Mouse (Mus musculus) midbrain, embryonic 13.5 days (tissue): ENCODE results near the gene Pxmp2. TPM values are rescaled to one million over a fixed set of nuclear protein-coding genes. Genes with fewer than 3 reads are reported as not detected.

Experiments used
- ATAC-seq: fragments of 200-750 bp; cut with Nextera tagmentation; 2 replicates; pipeline ENCODE4 v1.8.0; 2017; ENCODE audit warnings: mild to moderate bottlenecking, moderate TSS enrichment, moderate library complexity
- H3K27ac ChIP-seq: fragments of 300-500 bp; sonication (generic); 2 replicates; pipeline ENCODE4 v1.5.1; 2015; ENCODE audit warnings: inconsistent platforms, mild to moderate bottlenecking, moderate library complexity
- H3K27me3 ChIP-seq: fragments of 300-500 bp; sonication (generic); 2 replicates; pipeline ENCODE4 v1.6.1; 2015; ENCODE audit warnings: mild to moderate bottlenecking, inconsistent platforms
- H3K36me3 ChIP-seq: fragments of 300-500 bp; sonication (generic); 2 replicates; pipeline ENCODE4 v1.6.1; 2015; ENCODE audit warnings: mild to moderate bottlenecking, inconsistent platforms
- H3K4me1 ChIP-seq: fragments of 300-500 bp; sonication (generic); replicated peaks from 2 replicates; pipeline ENCODE4 v1.6.1; 2015; ENCODE audit warnings: inconsistent platforms
- H3K4me2 ChIP-seq: fragments of 300-500 bp; sonication (generic); replicated peaks from 2 replicates; pipeline ENCODE4 v1.6.1; 2015; ENCODE audit warnings: moderate library complexity, mild to moderate bottlenecking, inconsistent platforms
- H3K4me3 ChIP-seq: fragments of 300-500 bp; sonication (generic); replicated peaks from 2 replicates; pipeline ENCODE4 v1.5.1; 2015; ENCODE audit warnings: mild to moderate bottlenecking, inconsistent platforms
- H3K9ac ChIP-seq: fragments of 300-500 bp; sonication (generic); replicated peaks from 2 replicates; pipeline ENCODE4 v1.6.1; 2015; ENCODE audit warnings: mild to moderate bottlenecking, inconsistent platforms
- H3K9me3 ChIP-seq: fragments of 300-500 bp; sonication (generic); 2 replicates; pipeline ENCODE4 v1.6.1; 2016; ENCODE audit warnings: mild to moderate bottlenecking, inconsistent platforms
- WGBS: fragments of 180-500 bp; shearing (Covaris S2); methylation state at CpG from one replicate; pipeline ENCODE4 v1.1.7; 2015; 5-methylcytosine and 5-hydroxymethylcytosine counted together
- polyA plus RNA-seq: library from polyadenylated mRNA; unstranded; fragments of >200 nt; fragmentation: Nextera tagmentation; extraction: Ambion mirVana; gene quantifications from 2 replicates; pipeline ENCODE4 v1.2.1, GENCODE M21; 2015

Gene Pxmp2
- polyA plus RNA-seq, 1 experiment from 2014 or later: 9.2 TPM

GRCm38 (mm10) chr5:110276910-110277309 is 9.1 kb downstream of the Pxmp2 start:
- no peaks in the 10 kb centered on the region for H3K9me3 ChIP-seq
- H3K9ac ChIP-seq: no peak overlapping the region
- no peaks in the 10 kb centered on the region for H3K36me3 ChIP-seq
- 92% methylated on average over 1 of the region's 1 CpGs for WGBS
- no peaks in the 10 kb centered on the region for H3K27me3 ChIP-seq
- H3K27ac ChIP-seq: no peak overlapping the region
- H3K4me1 ChIP-seq: no peaks in the 10 kb centered on the region
- peak; percentile 45; the same call in 1 of the 2 replicates for ATAC-seq
- H3K4me3 ChIP-seq: no peak overlapping the region
- H3K4me2 ChIP-seq: no peak overlapping the region

- Histone ChIP-seq H3K9ac (no peak overlapping the region), H3K9me3 (no peaks in the 10 kb centered on the region), H3K36me3 (no peaks in the 10 kb centered on the region), H3K27me3 (no peaks in the 10 kb centered on the region), H3K4me1 (no peaks in the 10 kb centered on the region), H3K4me2 (no peak overlapping the region), H3K4me3 (no peak overlapping the region), H3K27ac (no peak overlapping the region)
- no peak for ATAC-seq
- WGBS: 83% methylated on average over 2 of the region's 2 CpGs
Observed at GRCm38 (mm10) chr5:110276391-110276790, 9.6 kb downstream of the Pxmp2 start.

- Histone ChIP-seq H3K9ac (no peak overlapping the region), H3K9me3 (no peaks in the 10 kb centered on the region), H3K36me3 (no peaks in the 10 kb centered on the region), H3K4me1 (no peaks in the 10 kb centered on the region), H3K27me3 (no peaks in the 10 kb centered on the region), H3K27ac (no peak overlapping the region), H3K4me3 (no peak overlapping the region), H3K4me2 (no peak overlapping the region)
- WGBS: 63% methylated on average over 2 of the region's 2 CpGs
- no peak for ATAC-seq
Observed at GRCm38 (mm10) chr5:110274846-110275245, 11.1 kb downstream of the Pxmp2 start.

GRCm38 (mm10) chr5:110274147-110274546 is 11.8 kb downstream of the Pxmp2 start:
- H3K27ac ChIP-seq: no peak overlapping the region
- H3K27me3 ChIP-seq: no peaks in the 10 kb centered on the region
- 81% methylated on average over 4 of the region's 4 CpGs for WGBS
- H3K36me3 ChIP-seq: no peaks in the 10 kb centered on the region
- peaks cover under 1% of the 10 kb centered on the region; the same call in 1 of the 2 replicates for H3K4me1 ChIP-seq
- no peak overlapping the region for H3K9ac ChIP-seq
- no peak overlapping the region for H3K4me2 ChIP-seq
- no peaks in the 10 kb centered on the region for H3K9me3 ChIP-seq
- no peak for ATAC-seq
- no peak overlapping the region for H3K4me3 ChIP-seq

GRCm38 (mm10) chr5:110270242-110270641 is 15.7 kb downstream of the Pxmp2 start:
- H3K27ac ChIP-seq: no peak overlapping the region
- H3K4me1 ChIP-seq: peaks cover 12% of the 10 kb centered on the region
- peaks cover 17% of the 10 kb centered on the region for H3K36me3 ChIP-seq
- no peaks in the 10 kb centered on the region for H3K9me3 ChIP-seq
- H3K4me2 ChIP-seq: no peak overlapping the region
- 90% methylated on average over 6 of the region's 6 CpGs for WGBS
- no peak overlapping the region for H3K4me3 ChIP-seq
- no peaks in the 10 kb centered on the region for H3K27me3 ChIP-seq
- peak; percentile 59; the same call in 1 of the 2 replicates for ATAC-seq
- no peak overlapping the region for H3K9ac ChIP-seq

- ATAC-seq: peak; percentile 94
- peak within 1 kb of the TSS; percentile 71 for H3K4me3 ChIP-seq
- H3K9me3 ChIP-seq: no peaks in the 10 kb centered on the region
- H3K4me2 ChIP-seq: peak within 1 kb of the TSS; percentile 98
- peaks cover 26% of the 10 kb centered on the region for H3K36me3 ChIP-seq
- WGBS: under 1% methylated on average over 66 of the region's 66 CpGs
- no peaks in the 10 kb centered on the region for H3K27me3 ChIP-seq
- H3K27ac ChIP-seq: peak within 1 kb of the TSS; percentile 68
- peaks cover 12% of the 10 kb centered on the region for H3K4me1 ChIP-seq
- H3K9ac ChIP-seq: peak within 1 kb of the TSS; percentile 87
Observed at GRCm38 (mm10) chr5:110269141-110270101, 16.6 kb downstream of the Pxmp2 start, which contains the start of gene Pgam5. Pgam5 (minus strand) TSS chr5:110269913.

- no peak overlapping the region for H3K27ac ChIP-seq
- no peak for ATAC-seq
- H3K9me3 ChIP-seq: no peaks in the 10 kb centered on the region
- H3K4me2 ChIP-seq: no peak overlapping the region
- no peak overlapping the region for H3K4me3 ChIP-seq
- peaks cover 12% of the 10 kb centered on the region for H3K4me1 ChIP-seq
- WGBS: 92% methylated on average over 4 of the region's 4 CpGs
- H3K9ac ChIP-seq: no peak overlapping the region
- no peaks in the 10 kb centered on the region for H3K27me3 ChIP-seq
- peaks cover 35% of the 10 kb centered on the region for H3K36me3 ChIP-seq
Observed at GRCm38 (mm10) chr5:110266941-110267340, 19.0 kb downstream of the Pxmp2 start.

GRCm38 (mm10) chr5:110244091-110244490 is 41.9 kb downstream of the Pxmp2 start:
- no peaks in the 10 kb centered on the region for H3K27me3 ChIP-seq
- peaks cover 88% of the 10 kb centered on the region for H3K36me3 ChIP-seq
- H3K4me3 ChIP-seq: no peak overlapping the region
- no peaks in the 10 kb centered on the region for H3K9me3 ChIP-seq
- WGBS: 89% methylated on average over 2 of the region's 2 CpGs
- ATAC-seq: no peak
- no peaks in the 10 kb centered on the region for H3K4me1 ChIP-seq
- no peak overlapping the region for H3K4me2 ChIP-seq
- H3K27ac ChIP-seq: no peak overlapping the region
- H3K9ac ChIP-seq: no peak overlapping the region

GRCm38 (mm10) chr5:110232346-110232745 is 53.6 kb downstream of the Pxmp2 start:
- 94% methylated on average over 6 of the region's 6 CpGs for WGBS

GRCm38 (mm10) chr5:110231638-110232037 is 54.3 kb downstream of the Pxmp2 start:
- 50% methylated on average over 13 of the region's 13 CpGs for WGBS
- ATAC-seq: no peak
- Histone ChIP-seq H3K27me3 (no peaks in the 10 kb centered on the region), H3K36me3 (peaks cover 31% of the 10 kb centered on the region), H3K4me2 (peak overlapping the region; percentile 74), H3K9ac (peak overlapping the region; percentile 98), H3K27ac (no peak overlapping the region), H3K9me3 (no peaks in the 10 kb centered on the region), H3K4me1 (peaks cover 24% of the 10 kb centered on the region), H3K4me3 (peak overlapping the region; percentile 98)

More at GRCm38 (mm10) chr5:110232346-110232745, 53.6 kb downstream of the Pxmp2 start:
- Histone ChIP-seq H3K4me1 (peaks cover 24% of the 10 kb centered on the region), H3K4me2 (peak overlapping the region; percentile 74), H3K36me3 (peaks cover 33% of the 10 kb centered on the region), H3K27me3 (no peaks in the 10 kb centered on the region), H3K27ac (no peak overlapping the region), H3K4me3 (peak overlapping the region; percentile 98; the same call in 1 of the 2 replicates), H3K9me3 (no peaks in the 10 kb centered on the region), H3K9ac (no peak overlapping the region)
- ATAC-seq: no peak

GRCm38 (mm10) chr5:110230780-110231461 is 55.1 kb downstream of the Pxmp2 start, which contains the start of gene Ankle2:
Ankle2 (plus strand) TSS chr5:110231004.
- under 1% methylated on average over 76 of the region's 81 CpGs for WGBS

GRCm38 (mm10) chr5:110230401-110230779 is 55.6 kb downstream of the Pxmp2 start:
- H3K9ac ChIP-seq: peak overlapping the region; percentile 98
- no peak for ATAC-seq
- H3K36me3 ChIP-seq: peaks cover 24% of the 10 kb centered on the region
- no peaks in the 10 kb centered on the region for H3K27me3 ChIP-seq
- peaks cover 24% of the 10 kb centered on the region for H3K4me1 ChIP-seq
- no peaks in the 10 kb centered on the region for H3K9me3 ChIP-seq
- peak overlapping the region; percentile 98 for H3K4me3 ChIP-seq
- H3K27ac ChIP-seq: peak overlapping the region; percentile 95
- peak overlapping the region; percentile 74 for H3K4me2 ChIP-seq
- WGBS: 8% methylated on average over 8 of the region's 8 CpGs

More at GRCm38 (mm10) chr5:110230780-110231461, 55.1 kb downstream of the Pxmp2 start, which contains the start of gene Ankle2:
- ATAC-seq: peak; percentile 96
- Histone ChIP-seq H3K4me3 (peak within 1 kb of the TSS; percentile 98), H3K36me3 (peaks cover 25% of the 10 kb centered on the region), H3K27me3 (no peaks in the 10 kb centered on the region), H3K9ac (peak within 1 kb of the TSS; percentile 98), H3K27ac (peak within 1 kb of the TSS; percentile 95), H3K4me2 (peak within 1 kb of the TSS; percentile 74), H3K4me1 (peaks cover 24% of the 10 kb centered on the region), H3K9me3 (no peaks in the 10 kb centered on the region)
